Mouse (Mus musculus) liver, postnatal 0 days (tissue): ENCODE data around the gene Eefsec.

Experiments
- CTCF ChIP-seq: sonication (generic); IDR thresholded peaks from 2 replicates; pipeline ENCODE4 v1.5.1; 2016; ENCODE audit warnings: antibody characterized with exemption, low read depth
- EP300 ChIP-seq: IDR thresholded peaks from 2 replicates; pipeline ENCODE4 v1.6.1; 2016; ENCODE audit warnings: antibody characterized with exemption, low read depth, mild to moderate bottlenecking

GRCm38 (mm10) chr6:88251798-88252478 lies 194.4 kb downstream of the Eefsec start:
- TF ChIP-seq EP300 (peak; percentile 73), CTCF (no peak)
